Mouse (Mus musculus): Measurements from ENCODE around the gene Ift80. TPM values are rescaled to one million over a fixed set of nuclear protein-coding genes. Genes with fewer than 3 reads are reported as not detected.
"Not testable (repeated sequence)": the region's sequence is repeated elsewhere in the genome, so short reads cannot be mapped to it uniquely, and the experiment has no call there.

Gene Ift80
- 155 and 233 TPM in 2 replicates for total RNA-seq (2015; ENCODE audit: low replicate concordance)
- 270 and 271 TPM in 2 replicates for total RNA-seq (2017; ENCODE audit: low replicate concordance)

DNA sequence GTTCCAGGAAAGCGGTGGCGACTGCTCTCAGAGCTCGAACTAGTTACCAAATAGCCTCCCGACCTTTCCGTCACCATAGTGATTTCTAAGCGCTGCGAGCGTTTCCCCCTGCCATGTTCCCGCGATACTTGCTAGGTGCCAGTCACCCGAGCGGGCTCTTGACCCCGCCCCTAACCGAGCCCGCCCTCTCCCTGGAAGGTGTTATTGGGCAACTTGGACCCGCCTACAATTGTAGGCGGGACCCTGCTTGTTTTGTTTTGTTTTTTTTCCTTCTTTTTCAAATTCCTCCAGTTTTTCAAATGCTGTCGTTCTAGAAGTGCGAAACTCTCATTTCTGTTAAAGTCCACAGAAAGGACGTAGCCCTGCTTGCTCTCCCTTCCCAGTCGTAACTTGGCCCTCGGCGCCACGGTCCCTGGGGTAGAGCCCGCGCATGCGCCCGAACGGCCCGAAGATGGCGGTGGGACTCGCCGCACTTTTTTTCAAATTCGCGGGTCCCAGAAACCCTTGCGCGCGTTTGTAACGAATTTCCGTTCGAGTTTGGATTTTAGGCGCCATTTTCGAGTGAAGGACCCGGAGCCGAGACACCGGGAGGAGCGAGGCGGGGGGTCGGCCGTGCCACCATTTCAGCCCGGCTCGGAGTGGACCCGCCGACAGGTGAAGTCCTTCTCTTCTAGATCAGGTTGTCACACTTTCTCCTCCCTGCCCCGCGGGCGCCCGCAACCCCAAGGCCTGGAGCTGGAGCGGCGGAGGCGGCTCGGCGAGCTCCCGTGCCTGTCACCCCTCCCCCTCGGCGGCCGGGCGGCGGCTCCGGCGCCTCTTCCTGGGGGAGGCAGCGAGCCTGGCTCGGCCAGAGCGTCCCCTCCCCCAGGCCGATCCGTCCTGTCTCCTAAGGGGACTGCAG is at the start of gene Ift80, which contains the start of gene Smc4:
TSS of gene Ift80 (minus strand) at position 134 of the 901 bp plus-strand sequence.
TSS of gene Smc4 (plus strand) at position 302 of the 901 bp plus-strand sequence.
- ATAC-seq (replicated peaks; ENCODE audit: low FRiP score, poor library complexity, severe bottlenecking), result peak; percentile 86

DNA sequence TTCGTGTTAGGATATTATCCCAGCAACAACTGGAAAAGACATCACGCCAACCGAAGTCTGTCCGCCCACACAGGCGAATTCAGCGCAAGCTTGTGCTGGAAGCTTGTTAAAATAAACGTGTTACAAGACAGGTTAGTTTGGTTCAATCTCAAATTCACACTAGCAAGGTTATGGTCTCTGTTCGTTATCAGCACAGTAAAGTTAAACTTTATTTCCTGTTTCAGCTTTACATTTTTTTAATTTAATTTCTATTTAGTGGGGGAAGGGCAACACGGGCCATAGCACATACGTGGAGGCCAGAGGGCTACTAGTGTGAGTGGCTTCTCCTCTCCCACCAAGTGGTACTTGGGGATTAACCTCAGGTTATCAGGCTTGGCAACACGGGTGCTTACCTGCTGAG is 47.5 kb upstream of the Ift80 start:
- ATAC-seq (replicated peaks; ENCODE audit: low FRiP score, poor library complexity, severe bottlenecking), result no peak

DNA sequence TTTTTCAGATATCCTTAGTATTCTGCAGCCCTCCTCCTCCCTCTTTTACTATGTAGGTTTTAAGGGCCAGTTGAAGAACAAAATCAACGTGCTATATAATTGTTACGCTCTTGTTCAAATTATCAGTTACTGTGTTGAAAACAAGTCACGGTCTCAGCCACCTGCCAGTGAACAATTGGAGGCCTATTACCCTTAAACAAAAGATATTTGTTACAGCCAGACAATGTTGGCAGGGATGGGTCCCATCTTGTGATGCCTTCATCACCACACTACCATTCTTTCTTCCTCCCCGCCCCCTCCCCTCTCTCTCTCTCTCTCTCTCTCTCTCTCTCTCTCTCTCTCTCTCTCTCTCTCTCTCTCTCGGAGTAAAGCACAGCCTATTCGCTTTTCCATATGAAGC is 44.6 kb upstream of the Ift80 start:
- no peak for ATAC-seq (replicated peaks; ENCODE audit: low FRiP score, poor library complexity, severe bottlenecking)

DNA sequence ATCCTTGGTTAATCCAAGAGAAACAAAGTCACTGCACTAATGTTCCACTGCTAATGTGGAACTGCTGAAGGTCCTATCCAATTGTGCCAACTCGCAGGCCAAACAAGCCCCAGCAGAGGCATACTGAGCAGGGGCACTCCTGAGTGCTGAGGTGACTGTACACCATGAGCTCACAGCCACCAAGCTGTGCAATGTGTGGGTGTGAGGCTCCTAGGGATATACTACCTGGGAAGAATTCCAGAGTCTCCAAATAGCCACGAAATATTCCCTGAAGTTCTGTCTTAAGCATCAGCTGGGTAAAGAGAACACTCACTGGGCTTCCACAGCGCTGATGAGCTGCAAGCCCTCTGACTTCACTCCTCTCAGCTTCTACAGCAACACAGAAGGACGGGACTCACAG is 43.3 kb upstream of the Ift80 start:
- no peak for ATAC-seq (replicated peaks; ENCODE audit: low FRiP score, poor library complexity, severe bottlenecking)

DNA sequence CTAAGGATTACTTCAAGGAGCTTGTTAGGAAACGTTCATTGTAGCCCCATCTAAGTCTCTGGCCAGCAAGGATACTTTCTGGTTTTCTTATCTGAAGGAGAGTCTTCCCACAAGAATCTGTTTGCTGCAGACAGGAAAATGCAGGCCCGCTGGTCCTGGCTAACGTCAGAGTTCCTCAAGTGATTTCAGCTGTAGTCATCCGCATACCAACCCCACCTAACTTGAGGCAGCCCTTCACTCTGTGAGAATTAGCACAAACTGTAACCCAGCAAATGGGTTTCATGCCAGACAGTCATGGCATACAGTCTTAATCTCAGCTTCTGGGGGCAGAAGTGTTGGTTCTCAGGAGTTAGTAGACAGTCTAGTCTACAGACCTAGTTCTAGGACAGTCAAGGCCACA is 42.1 kb upstream of the Ift80 start:
- ATAC-seq (replicated peaks; ENCODE audit: low FRiP score, poor library complexity, severe bottlenecking), result no peak

DNA sequence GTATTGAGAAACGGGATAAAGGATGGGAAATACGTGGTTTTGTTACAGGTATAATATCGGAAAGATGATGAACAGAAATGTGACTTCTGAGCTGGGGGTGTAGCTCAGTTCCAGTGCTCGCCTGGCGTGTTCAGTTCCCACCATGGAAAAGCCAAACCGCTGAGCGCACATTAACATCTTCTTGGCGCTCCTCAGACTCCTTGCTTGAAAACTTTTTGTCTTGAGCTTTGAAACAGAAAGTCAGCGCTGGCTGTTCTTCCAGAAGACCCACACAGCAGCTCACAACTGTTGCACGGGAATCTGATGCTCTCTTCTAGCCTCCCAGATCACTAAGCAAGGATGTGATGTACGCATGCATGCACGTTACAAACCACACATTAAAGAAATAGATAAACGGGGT is 41.4 kb upstream of the Ift80 start:
- 0 out of 2 replicates have a peak, but pooled peaks have one; percentile 12 for ATAC-seq (replicated peaks; ENCODE audit: low FRiP score, poor library complexity, severe bottlenecking)

DNA sequence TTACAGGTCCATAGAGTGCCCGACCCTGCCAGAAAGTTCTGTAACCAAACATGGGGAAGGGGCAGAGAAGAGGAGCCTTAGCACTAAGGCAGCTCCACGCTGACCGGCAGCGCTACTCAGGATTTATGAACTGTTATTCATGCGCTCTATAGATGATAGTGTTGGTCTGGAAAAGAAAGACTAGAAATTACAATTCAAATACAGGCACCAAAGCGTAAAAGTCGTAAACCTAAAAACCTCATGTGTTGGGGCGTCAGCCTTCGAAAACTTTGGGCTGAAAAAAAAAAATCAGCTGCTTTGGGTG is 41.0 kb upstream of the Ift80 start:
- peak; percentile 10 for ATAC-seq (replicated peaks; ENCODE audit: low FRiP score, poor library complexity, severe bottlenecking)

DNA sequence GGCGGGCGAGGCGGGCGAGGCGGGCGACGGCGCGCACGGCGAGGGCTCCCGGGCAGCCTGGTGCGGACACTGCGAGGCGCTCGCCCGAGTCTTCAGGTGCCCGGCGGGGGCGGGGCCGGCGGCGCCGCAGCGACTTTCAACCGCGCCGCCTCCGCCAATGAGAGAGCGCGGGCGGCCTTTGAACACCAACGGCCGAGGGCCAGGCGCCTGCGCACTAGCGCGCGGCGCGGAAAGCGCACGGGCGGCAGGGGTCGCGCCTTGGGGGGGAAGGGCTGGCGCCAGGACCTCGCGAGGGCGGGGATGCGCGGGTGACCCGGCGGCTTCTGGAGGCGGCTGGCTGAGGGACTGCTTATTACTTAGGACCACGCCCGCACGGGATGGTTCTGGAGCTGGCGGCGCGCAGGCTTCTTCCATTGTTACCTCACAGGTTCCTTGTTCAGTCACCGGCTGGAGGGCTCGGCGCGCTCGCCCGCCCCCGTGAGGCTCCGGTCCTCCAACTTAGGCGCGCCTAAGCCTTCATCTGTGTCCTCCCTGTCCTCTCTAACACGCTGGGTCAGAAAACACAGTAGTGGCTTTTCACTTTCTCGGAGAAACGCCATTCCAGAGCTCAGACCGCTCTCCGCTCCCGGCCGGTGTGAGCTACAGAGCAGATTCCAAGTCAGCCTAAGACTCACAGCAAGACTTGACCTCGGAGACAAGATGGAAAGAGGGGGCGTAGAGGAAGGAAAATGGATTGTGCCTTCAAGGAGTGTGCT is 40.5 kb upstream of the Ift80 start, which contains the start of gene Trim59:
TSS of gene Trim59 (minus strand) at position 111 of the 755 bp plus-strand sequence.
- ATAC-seq (replicated peaks; ENCODE audit: low FRiP score, poor library complexity, severe bottlenecking), result peak; percentile 80

DNA sequence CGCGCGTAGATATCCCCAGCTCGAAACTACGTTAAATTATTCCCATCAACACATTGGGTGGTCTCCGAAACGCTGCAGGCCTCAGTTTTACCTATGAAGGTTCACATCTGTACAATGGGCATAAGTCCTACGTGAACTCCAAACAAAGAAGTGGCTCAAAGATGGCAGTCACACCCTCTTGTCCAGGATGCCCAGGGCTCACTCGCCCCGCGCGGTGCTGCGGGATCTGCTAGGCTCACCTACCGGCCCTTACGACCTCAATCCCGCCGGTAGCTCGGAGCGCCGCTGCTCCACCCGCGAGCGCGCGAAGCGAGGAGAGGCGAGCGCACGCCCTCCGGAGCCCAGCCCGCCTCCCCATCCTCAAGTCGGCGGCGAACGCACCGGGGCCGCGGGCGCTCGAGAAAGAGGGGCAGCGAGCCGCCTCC is 39.8 kb upstream of the Ift80 start:
- peak; percentile 43 for ATAC-seq (replicated peaks; ENCODE audit: low FRiP score, poor library complexity, severe bottlenecking)

DNA sequence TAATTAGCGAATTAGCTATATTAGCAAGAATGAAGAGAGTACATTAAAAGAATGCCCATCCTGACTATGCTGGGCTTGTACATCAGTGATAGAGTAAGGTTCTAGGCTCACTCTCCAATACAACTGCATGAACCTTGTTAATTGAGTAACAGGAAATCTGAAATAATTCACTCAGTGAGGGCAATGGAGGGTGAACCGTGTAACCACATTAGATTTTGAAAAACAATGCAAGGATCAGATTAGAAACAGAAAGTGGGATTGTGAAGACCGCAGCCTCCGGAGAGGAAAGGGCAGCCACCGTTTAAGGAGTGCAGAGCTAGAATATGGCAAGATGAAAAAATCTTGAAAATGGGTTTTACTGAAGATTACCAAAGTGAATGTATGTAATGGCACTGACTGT is 36.9 kb upstream of the Ift80 start:
- no peak for ATAC-seq (replicated peaks; ENCODE audit: low FRiP score, poor library complexity, severe bottlenecking)

DNA sequence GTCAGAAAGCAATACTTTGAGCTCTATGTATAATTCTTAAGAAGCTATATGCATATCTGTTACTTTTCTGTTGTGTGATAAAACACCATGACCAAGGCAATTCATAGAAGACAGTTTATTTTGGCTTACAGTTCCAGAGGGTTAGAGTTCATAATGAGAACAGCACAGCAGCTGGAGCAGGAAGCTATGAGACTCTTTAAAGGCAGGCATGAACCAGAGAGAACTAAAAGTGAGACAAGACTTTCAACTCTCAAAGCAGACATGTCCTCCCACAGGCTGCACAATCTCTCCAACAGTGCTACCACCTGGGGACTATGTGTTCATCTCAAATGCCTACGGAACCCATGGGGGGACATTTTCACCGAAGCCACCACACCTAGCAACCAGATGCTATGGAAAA is 35.7 kb upstream of the Ift80 start:
- ATAC-seq (replicated peaks; ENCODE audit: low FRiP score, poor library complexity, severe bottlenecking), result no peak

DNA sequence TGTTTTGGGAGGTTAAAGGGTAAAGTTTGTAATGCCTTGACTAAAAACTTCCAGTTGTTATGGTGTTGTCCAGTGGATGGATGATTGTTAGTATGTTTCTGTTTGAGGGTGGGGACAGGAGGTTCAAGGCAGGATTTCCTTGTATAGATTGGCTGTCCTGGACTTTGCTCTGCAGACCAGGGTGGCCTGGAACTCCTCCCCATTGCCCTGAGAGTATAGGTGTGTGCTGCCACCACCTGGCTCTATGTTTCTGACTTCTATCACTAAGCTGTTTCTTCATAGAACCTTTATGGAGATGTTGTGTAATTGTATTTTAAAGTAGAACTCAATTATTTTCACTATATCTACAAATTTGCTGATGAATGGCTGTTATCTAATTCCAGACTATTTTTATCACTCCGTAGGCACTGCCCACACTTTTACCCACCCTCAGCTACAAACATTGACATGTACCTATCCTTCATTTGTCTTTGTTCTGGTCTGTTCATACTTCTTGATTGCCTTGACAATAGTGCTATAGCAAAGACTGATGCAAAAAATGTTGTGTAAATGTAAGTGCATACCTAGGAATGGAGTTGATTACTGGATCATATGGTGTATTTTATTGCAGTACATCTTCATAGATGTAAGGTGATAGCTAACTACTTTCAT is 21.9 kb upstream of the Ift80 start:
- ATAC-seq (replicated peaks; ENCODE audit: low FRiP score, poor library complexity, severe bottlenecking), result no peak

DNA sequence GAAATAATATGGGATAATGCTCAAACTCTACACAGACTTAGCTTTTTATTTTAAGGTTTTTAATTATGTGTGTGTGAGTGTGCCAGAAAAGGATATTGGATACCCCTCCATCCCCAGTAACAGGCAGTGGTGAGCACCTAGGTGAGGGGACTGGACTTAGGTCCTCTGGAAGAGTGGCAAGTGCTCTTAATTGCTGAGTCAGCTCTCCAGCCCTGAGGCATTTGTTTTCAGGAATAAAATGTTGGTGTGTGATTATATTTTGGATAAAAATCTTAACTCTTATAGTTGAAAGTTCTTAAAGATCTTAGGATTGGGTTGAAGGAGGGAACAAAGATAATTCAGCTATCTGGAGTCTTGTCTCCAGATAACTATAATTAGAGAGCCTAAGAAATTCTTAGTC is 16.4 kb upstream of the Ift80 start:
- ATAC-seq (replicated peaks; ENCODE audit: low FRiP score, poor library complexity, severe bottlenecking), result no peak

DNA sequence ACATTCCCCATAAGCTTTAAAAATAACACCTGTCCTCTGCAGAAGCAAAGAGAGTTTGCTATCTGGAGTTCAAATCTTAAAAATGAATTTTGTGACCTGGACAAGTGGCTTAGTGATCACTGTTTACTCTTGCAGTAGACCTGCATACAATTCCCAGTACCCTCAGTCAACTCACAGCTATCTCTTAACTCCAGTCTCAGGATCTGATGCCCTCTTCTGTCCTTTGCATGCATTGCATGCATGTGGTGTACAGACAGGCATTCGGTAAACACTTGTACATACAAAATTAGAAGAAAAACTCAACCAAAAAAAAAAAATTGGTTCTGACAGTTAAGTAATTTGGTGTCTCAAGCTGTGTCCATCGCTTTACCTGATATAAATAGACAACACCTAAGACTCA is 15.9 kb upstream of the Ift80 start:
- ATAC-seq (replicated peaks; ENCODE audit: low FRiP score, poor library complexity, severe bottlenecking), result peak; percentile 70

DNA sequence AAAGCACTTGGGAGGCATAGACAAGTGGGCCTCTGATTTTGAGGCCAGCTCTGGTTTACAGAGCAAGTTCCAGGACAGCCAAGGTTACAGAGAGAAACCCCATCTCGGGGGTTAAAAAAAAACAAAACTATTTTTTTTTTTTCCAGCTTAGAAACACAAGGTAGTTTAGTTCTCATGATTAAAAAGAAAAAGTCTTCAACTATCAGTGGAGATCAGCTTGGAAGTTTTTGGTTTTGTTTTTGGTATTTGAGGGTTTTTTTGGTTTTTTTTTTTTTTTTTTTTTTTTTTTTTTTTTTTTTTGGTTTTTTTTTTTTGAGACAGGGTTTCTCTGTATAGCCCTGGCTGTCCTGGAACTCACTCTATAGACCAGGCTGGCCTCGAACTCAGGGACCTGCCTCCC is 14.3 kb upstream of the Ift80 start:
- not testable (repeated sequence) for ATAC-seq (replicated peaks; ENCODE audit: low FRiP score, poor library complexity, severe bottlenecking)

DNA sequence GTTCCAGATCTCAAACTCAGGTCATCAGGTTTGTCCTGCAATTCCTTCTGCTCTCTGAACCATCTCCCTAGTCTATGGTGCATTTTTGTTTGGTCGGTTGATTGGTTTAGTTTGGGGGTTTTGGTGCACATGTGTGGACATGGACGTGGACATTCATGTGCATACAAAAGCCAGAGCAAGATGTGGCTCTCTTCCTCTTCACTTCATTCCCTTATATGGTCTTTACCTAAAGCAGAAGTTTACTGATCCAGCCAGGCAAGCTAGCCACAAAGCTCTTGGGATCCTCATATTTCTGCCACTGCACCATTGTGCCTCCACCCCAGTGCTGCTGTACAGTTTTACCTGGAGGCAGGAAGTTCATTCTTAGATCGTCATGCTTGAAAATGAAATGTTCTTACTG is 12.8 kb upstream of the Ift80 start:
- no peak for ATAC-seq (replicated peaks; ENCODE audit: low FRiP score, poor library complexity, severe bottlenecking)

DNA sequence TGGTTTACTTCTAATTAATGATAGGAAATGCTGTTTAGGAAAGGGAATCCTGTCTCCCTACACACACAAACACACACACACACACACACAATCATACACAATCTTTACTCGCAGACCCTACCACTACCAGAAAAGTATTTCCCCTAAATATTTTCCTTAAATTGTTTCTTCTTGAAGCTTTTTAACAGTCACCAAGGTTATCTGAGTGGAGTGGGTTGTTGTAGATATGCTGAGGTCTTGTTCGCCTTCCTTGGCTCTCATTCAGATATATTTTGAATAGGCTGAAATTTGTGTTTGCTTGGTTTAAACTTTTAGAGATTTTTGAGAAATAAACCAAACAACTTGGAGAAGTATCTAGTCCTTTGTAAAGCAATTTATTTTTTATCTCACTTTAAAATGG is 4.5 kb upstream of the Ift80 start:
- ATAC-seq (replicated peaks; ENCODE audit: low FRiP score, poor library complexity, severe bottlenecking), result no peak

DNA sequence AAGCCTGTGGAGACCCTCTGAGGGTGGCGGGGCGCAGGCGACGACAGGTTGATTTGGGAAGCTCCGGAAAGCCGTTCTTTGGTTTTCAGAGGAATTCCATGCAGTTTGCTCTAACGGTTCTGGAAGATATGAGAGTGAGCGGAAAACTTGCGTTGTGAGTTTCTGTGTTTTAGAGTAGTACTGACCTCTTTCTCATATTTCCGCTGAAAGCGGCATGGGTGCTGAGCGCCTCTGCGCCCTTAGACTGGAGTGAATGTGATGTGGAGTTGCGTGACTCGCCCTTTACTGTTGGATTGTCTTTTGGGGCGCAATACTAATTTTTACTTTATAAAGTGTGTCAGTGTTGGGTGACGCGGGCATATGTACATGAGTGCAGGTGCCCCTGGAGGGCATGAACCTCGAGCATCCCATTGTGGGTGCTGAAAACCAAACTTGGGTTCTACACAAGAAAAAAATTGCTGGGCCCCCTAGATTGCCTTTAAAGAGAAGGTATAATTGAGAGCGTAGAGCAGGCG is 1.9 kb upstream of the Ift80 start:
- ATAC-seq (replicated peaks; ENCODE audit: low FRiP score, poor library complexity, severe bottlenecking), result no peak

DNA sequence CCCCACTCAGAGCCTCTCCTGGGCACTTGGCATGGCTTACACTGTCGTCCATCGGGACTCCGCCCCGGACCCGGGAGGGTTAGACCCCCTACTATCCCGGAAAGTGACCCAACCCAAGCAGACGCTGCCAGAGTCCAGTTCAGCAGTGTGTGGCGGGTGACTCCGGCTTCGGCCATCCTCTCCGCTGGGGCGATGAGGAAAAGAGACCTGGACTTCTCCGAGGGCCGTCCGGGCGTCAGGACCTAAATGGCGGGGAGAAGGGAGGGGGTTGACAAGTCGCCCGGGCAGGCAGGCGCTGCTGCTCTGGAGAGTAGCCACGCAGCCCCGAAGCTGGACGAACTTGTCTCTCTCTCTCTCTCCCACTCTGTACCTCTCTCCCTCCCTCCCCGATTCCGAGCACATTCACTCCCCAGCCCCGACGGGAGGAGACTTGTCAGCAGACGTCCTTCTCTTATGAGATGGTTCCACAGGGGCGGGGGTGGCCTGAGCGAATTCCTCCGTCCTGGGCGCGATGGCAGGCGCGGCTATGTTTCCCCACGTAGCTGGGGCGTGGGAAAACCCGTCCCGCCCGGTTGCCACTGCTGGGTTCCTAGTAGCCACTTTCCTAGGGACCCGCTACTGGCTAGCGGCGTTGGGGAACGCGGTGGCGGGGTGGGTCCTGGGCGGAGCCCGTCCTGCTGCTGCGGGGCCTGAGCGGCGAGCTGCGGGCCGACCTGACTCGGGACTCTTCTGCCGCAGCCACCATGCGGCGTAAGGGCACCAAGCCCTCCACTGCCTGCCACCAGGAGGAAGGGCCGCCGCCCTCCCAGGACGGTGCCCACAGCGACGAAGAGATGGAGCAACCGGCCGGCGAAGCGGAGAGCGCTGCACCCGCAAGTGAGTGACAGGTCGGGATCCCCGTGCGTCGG is 1.2 kb upstream of the Ift80 start:
- ATAC-seq (replicated peaks; ENCODE audit: low FRiP score, poor library complexity, severe bottlenecking), result peak; percentile 60

All from erythroid progenitor cell, adult 5-6 weeks (primary cell).